Mouse (Mus musculus) C2C12 (cell line): Measurements from ENCODE around the gene Phf24.

ENCODE experiments used
- CTCF ChIP-seq: IDR thresholded peaks from one replicate; pipeline ENCODE4 v1.5.1; 2011; ENCODE audit not compliant: control insufficient read depth, insufficient read depth, insufficient read length
- USF1 ChIP-seq: IDR thresholded peaks from one replicate; pipeline ENCODE4 v1.6.1; 2011; ENCODE audit warnings: low read depth, mild to moderate bottlenecking, control low read depth, moderate library complexity

- TF ChIP-seq CTCF: no peak
- no peak for TF ChIP-seq USF1
Observed at GRCm38 (mm10) chr4:42920726-42921125, 4.3 kb downstream of the Phf24 start.
